Mouse (Mus musculus): ENCODE results near the gene Morn1.

The Morn1 gene

GRCm38 (mm10) chr4:155086108-155087024, at the start of gene Morn1, which contains the start of gene Rer1:
Morn1 (plus strand) TSS chr4:155086577.
Rer1 (minus strand) TSS chr4:155086382.
- peak; percentile 97 to 99 for DNase-seq (ENCODE audit: low spot score in 2 of 2)

GRCm38 (mm10) chr4:155040197-155040596, 46.2 kb upstream of the Morn1 start:
- no peak for DNase-seq (ENCODE audit: low spot score in 2 of 2)

GRCm38 (mm10) chr4:155040696-155041095, 45.7 kb upstream of the Morn1 start:
- DNase-seq (ENCODE audit: low spot score in 2 of 2) = no peak

- DNase-seq (ENCODE audit: low spot score in 2 of 2) = no peak
Observed at GRCm38 (mm10) chr4:155042606-155043288, 43.6 kb upstream of the Morn1 start.

- no peak for DNase-seq (ENCODE audit: low spot score in 2 of 2)
Observed at GRCm38 (mm10) chr4:155043289-155043625, 43.1 kb upstream of the Morn1 start.

- no peak for DNase-seq (ENCODE audit: low spot score in 2 of 2)
Observed at GRCm38 (mm10) chr4:155046636-155047035, 39.7 kb upstream of the Morn1 start.

GRCm38 (mm10) chr4:155050116-155050515, 36.3 kb upstream of the Morn1 start:
- no peak for DNase-seq (ENCODE audit: low spot score in 2 of 2)

- no peak for DNase-seq (ENCODE audit: low spot score in 2 of 2)
Observed at GRCm38 (mm10) chr4:155056724-155057123, 29.7 kb upstream of the Morn1 start, which contains the start of gene Plch2. Plch2 (minus strand) TSS chr4:155056784.

GRCm38 (mm10) chr4:155058325-155058724, 28.1 kb upstream of the Morn1 start:
- no peak for DNase-seq (ENCODE audit: low spot score in 2 of 2)

GRCm38 (mm10) chr4:155063895-155064294, 22.5 kb upstream of the Morn1 start:
- DNase-seq (ENCODE audit: low spot score in 2 of 2) = no peak

GRCm38 (mm10) chr4:155064474-155064873, 21.9 kb upstream of the Morn1 start:
- no peak for DNase-seq (ENCODE audit: low spot score in 2 of 2)

- DNase-seq (ENCODE audit: low spot score in 2 of 2) = peak; percentile 67 to 82
Observed at GRCm38 (mm10) chr4:155065970-155066833, 20.2 kb upstream of the Morn1 start.

- DNase-seq (ENCODE audit: low spot score in 2 of 2) = peak; percentile 98
Observed at GRCm38 (mm10) chr4:155066834-155067522, 19.4 kb upstream of the Morn1 start, which contains the start of gene Pex10. Pex10 (plus strand) TSS chr4:155067016.

GRCm38 (mm10) chr4:155068357-155068972, 17.9 kb upstream of the Morn1 start:
- no peak for DNase-seq (ENCODE audit: low spot score in 2 of 2)

GRCm38 (mm10) chr4:155069191-155069590, 17.2 kb upstream of the Morn1 start:
- DNase-seq (ENCODE audit: low spot score in 2 of 2) = no peak

- no peak for DNase-seq (ENCODE audit: low spot score in 2 of 2)
Observed at GRCm38 (mm10) chr4:155070199-155070598, 16.2 kb upstream of the Morn1 start.

GRCm38 (mm10) chr4:155070921-155071320, 15.5 kb upstream of the Morn1 start:
- DNase-seq (ENCODE audit: low spot score in 2 of 2) = no peak

- no peak for DNase-seq (ENCODE audit: low spot score in 2 of 2)
Observed at GRCm38 (mm10) chr4:155074418-155074817, 12.0 kb upstream of the Morn1 start.

GRCm38 (mm10) chr4:155075137-155075536, 11.2 kb upstream of the Morn1 start:
- no peak for DNase-seq (ENCODE audit: low spot score in 2 of 2)

GRCm38 (mm10) chr4:155075813-155076212, 10.6 kb upstream of the Morn1 start:
- DNase-seq (ENCODE audit: low spot score in 2 of 2) = no peak

- no peak for DNase-seq (ENCODE audit: low spot score in 2 of 2)
Observed at GRCm38 (mm10) chr4:155076677-155077076, 9.7 kb upstream of the Morn1 start.

Measured in spleen, postnatal 14 days (tissue).